Mouse (Mus musculus): ENCODE data around the gene Olfr33. TPM values are rescaled to one million over a fixed set of nuclear protein-coding genes. Genes with fewer than 3 reads are reported as not detected.

Gene Olfr33
- not detected in 2 replicates for polyA plus RNA-seq (2015; fragmentation: Nextera tagmentation; extraction: Ambion mirVana)

GRCm38 (mm10) chr7:102718970-102719369, at the start of gene Olfr33:
Olfr33 (minus strand) TSS chr7:102719070.

GRCm38 (mm10) chr7:102759266-102759665, 40.4 kb upstream of the Olfr33 start, which contains the start of the genes Olfr560 and Olfr78:
Olfr560 (minus strand) TSS chr7:102759366.
Olfr78 (minus strand) TSS chr7:102759471.

GRCm38 (mm10) chr7:102727391-102727790, 8.5 kb upstream of the Olfr33 start, which contains the start of gene Olfr559:
Olfr559 (minus strand) TSS chr7:102727491.

GRCm38 (mm10) chr7:102701915-102702314, 17.0 kb downstream of the Olfr33 start, which contains the start of gene Olfr558:
Olfr558 (plus strand) TSS chr7:102702215.

GRCm38 (mm10) chr7:102695358-102696125, 23.3 kb downstream of the Olfr33 start, which contains the start of gene Olfr557:
Olfr557 (plus strand) TSS chr7:102695910.

GRCm38 (mm10) chr7:102686944-102687501, 31.8 kb downstream of the Olfr33 start, which contains the start of gene Trim68:
Trim68 (minus strand) TSS chr7:102687327.

GRCm38 (mm10) chr7:102664599-102664998, 54.3 kb downstream of the Olfr33 start, which contains the start of gene Olfr556:
Olfr556 (plus strand) TSS chr7:102664899.

Other genes starting within 250 kb of the Olfr33 start
- gene Olfr543, start 237.4 kb downstream of the Olfr33 start, polyA plus RNA-seq (2015; fragmentation: Nextera tagmentation; extraction: Ambion mirVana), result 0.51 and 0.91 TPM in 2 replicates
- 0.19 and 0.34 TPM in 2 replicates for gene Olfr544, start 230.8 kb downstream of the Olfr33 start, polyA plus RNA-seq (2015; fragmentation: Nextera tagmentation; extraction: Ambion mirVana)
- gene Olfr545, start 219.5 kb downstream of the Olfr33 start, polyA plus RNA-seq (2015; fragmentation: Nextera tagmentation; extraction: Ambion mirVana), result 0.08 TPM in 1 of 2 replicates, not detected in the other
- not detected in 2 replicates for gene Olfr547, start 184.3 kb downstream of the Olfr33 start, polyA plus RNA-seq (2015; fragmentation: Nextera tagmentation; extraction: Ambion mirVana)
- not detected in 2 replicates for gene Olfr548-ps1, start 178.2 kb downstream of the Olfr33 start, polyA plus RNA-seq (2015; fragmentation: Nextera tagmentation; extraction: Ambion mirVana)
- not detected in 2 replicates for gene Olfr549, start 169.2 kb downstream of the Olfr33 start, polyA plus RNA-seq (2015; fragmentation: Nextera tagmentation; extraction: Ambion mirVana)
- 1.1 and 1.3 TPM in 2 replicates for gene Trim21, start 153.6 kb downstream of the Olfr33 start, polyA plus RNA-seq (2015; fragmentation: Nextera tagmentation; extraction: Ambion mirVana)
- gene Olfr550, start 147.6 kb downstream of the Olfr33 start, polyA plus RNA-seq (2015; fragmentation: Nextera tagmentation; extraction: Ambion mirVana), result not detected in 2 replicates
- not detected in 2 replicates for gene Olfr551, start 127.2 kb downstream of the Olfr33 start, polyA plus RNA-seq (2015; fragmentation: Nextera tagmentation; extraction: Ambion mirVana)
- not detected in 2 replicates for gene Olfr552, start 121.3 kb downstream of the Olfr33 start, polyA plus RNA-seq (2015; fragmentation: Nextera tagmentation; extraction: Ambion mirVana)
- not detected in 2 replicates for gene Olfr553, start 100.9 kb downstream of the Olfr33 start, polyA plus RNA-seq (2015; fragmentation: Nextera tagmentation; extraction: Ambion mirVana)
- gene Olfr554, start 80.6 kb downstream of the Olfr33 start, polyA plus RNA-seq (2015; fragmentation: Nextera tagmentation; extraction: Ambion mirVana), result not detected in 2 replicates
- not detected in 2 replicates for gene Olfr555, start 60.2 kb downstream of the Olfr33 start, polyA plus RNA-seq (2015; fragmentation: Nextera tagmentation; extraction: Ambion mirVana)
- gene Olfr556, start 54.2 kb downstream of the Olfr33 start, polyA plus RNA-seq (2015; fragmentation: Nextera tagmentation; extraction: Ambion mirVana), result not detected in 2 replicates
- gene Trim68, start 31.7 kb downstream of the Olfr33 start, polyA plus RNA-seq (2015; fragmentation: Nextera tagmentation; extraction: Ambion mirVana), result 3.6 and 4.1 TPM in 2 replicates
- not detected in 2 replicates for gene Olfr557, start 23.2 kb downstream of the Olfr33 start, polyA plus RNA-seq (2015; fragmentation: Nextera tagmentation; extraction: Ambion mirVana)
- 0.06 TPM in 1 of 2 replicates, not detected in the other for gene Olfr558, start 16.9 kb downstream of the Olfr33 start, polyA plus RNA-seq (2015; fragmentation: Nextera tagmentation; extraction: Ambion mirVana)
- gene Olfr559, start 8.4 kb upstream of the Olfr33 start, polyA plus RNA-seq (2015; fragmentation: Nextera tagmentation; extraction: Ambion mirVana), result not detected in 2 replicates
- not detected in 2 replicates for gene Olfr560, start 40.3 kb upstream of the Olfr33 start, polyA plus RNA-seq (2015; fragmentation: Nextera tagmentation; extraction: Ambion mirVana)
- not detected in 2 replicates for gene Olfr78, start 40.4 kb upstream of the Olfr33 start, polyA plus RNA-seq (2015; fragmentation: Nextera tagmentation; extraction: Ambion mirVana)
- not detected in 2 replicates for gene Olfr561, start 52.2 kb upstream of the Olfr33 start, polyA plus RNA-seq (2015; fragmentation: Nextera tagmentation; extraction: Ambion mirVana)
- not detected in 2 replicates for gene Olfr564, start 84.4 kb upstream of the Olfr33 start, polyA plus RNA-seq (2015; fragmentation: Nextera tagmentation; extraction: Ambion mirVana)
- not detected in 2 replicates for gene Olfr566, start 139.7 kb upstream of the Olfr33 start, polyA plus RNA-seq (2015; fragmentation: Nextera tagmentation; extraction: Ambion mirVana)
- not detected in 2 replicates for gene Olfr568, start 158.1 kb upstream of the Olfr33 start, polyA plus RNA-seq (2015; fragmentation: Nextera tagmentation; extraction: Ambion mirVana)
- not detected in 2 replicates for gene Olfr569, start 171.8 kb upstream of the Olfr33 start, polyA plus RNA-seq (2015; fragmentation: Nextera tagmentation; extraction: Ambion mirVana)
- not detected in 2 replicates for gene Olfr570, start 175.5 kb upstream of the Olfr33 start, polyA plus RNA-seq (2015; fragmentation: Nextera tagmentation; extraction: Ambion mirVana)
- gene Olfr571, start 198.5 kb upstream of the Olfr33 start, polyA plus RNA-seq (2015; fragmentation: Nextera tagmentation; extraction: Ambion mirVana), result not detected in 2 replicates
- not detected in 2 replicates for gene Olfr572, start 205.3 kb upstream of the Olfr33 start, polyA plus RNA-seq (2015; fragmentation: Nextera tagmentation; extraction: Ambion mirVana)
- not detected in 2 replicates for gene Olfr573-ps1, start 223.5 kb upstream of the Olfr33 start, polyA plus RNA-seq (2015; fragmentation: Nextera tagmentation; extraction: Ambion mirVana)
- not detected in 2 replicates for gene Olfr574, start 229.4 kb upstream of the Olfr33 start, polyA plus RNA-seq (2015; fragmentation: Nextera tagmentation; extraction: Ambion mirVana)
- gene Olfr575, start 239.7 kb upstream of the Olfr33 start, polyA plus RNA-seq (2015; fragmentation: Nextera tagmentation; extraction: Ambion mirVana), result not detected in 2 replicates
- gene Olfr576, start 243.6 kb upstream of the Olfr33 start, polyA plus RNA-seq (2015; fragmentation: Nextera tagmentation; extraction: Ambion mirVana), result not detected in 2 replicates

Measured in spleen, postnatal 0 days (tissue).